Mouse (Mus musculus): Measurements from ENCODE around the gene Zkscan14. TPM values are rescaled to one million over a fixed set of nuclear protein-coding genes. Genes with fewer than 3 reads are reported as not detected.

The Zkscan14 gene
- total RNA-seq, 2 experiments from 2014 or later, result 7.5 to 8.1 TPM

GRCm38 (mm10) chr5:145207385-145207784, 5.7 kb upstream of the Zkscan14 start:
- no peak for DNase-seq
- intact Hi-C loops (cut with DNase I; ENCODE audit: low total_unique reads), result no loop called here

- intact Hi-C loops (cut with DNase I; ENCODE audit: low total_unique reads), result no loop called here
- DNase-seq, result no peak
These were observed 3.4 kb upstream of the Zkscan14 start for GRCm38 (mm10) chr5:145205041-145205440.

GRCm38 (mm10) chr5:145203936-145204691, 2.4 kb upstream of the Zkscan14 start, which contains the start of gene Zkscan5:
Gene Zkscan5 (plus strand): TSS chr5:145204562.
- peak; percentile 98 for DNase-seq
- intact Hi-C loops (cut with DNase I; ENCODE audit: low total_unique reads), result no loop called here

- intact Hi-C loops (cut with DNase I; ENCODE audit: low total_unique reads), result no loop called here
These were observed 778 bp upstream of the Zkscan14 start for GRCm38 (mm10) chr5:145202446-145202845.

GRCm38 (mm10) chr5:145200387-145200786, 1.3 kb downstream of the Zkscan14 start:
- intact Hi-C loops (cut with DNase I; ENCODE audit: low total_unique reads), result no loop called here
- DNase-seq, result no peak

More at GRCm38 (mm10) chr5:145202446-145202845, 778 bp upstream of the Zkscan14 start:
- no peak for DNase-seq

GRCm38 (mm10) chr5:145191962-145192361, 9.7 kb downstream of the Zkscan14 start, which contains the start of gene Atp5j2:
Gene Atp5j2 (minus strand): TSS chr5:145192062.
- DNase-seq, result no peak
- intact Hi-C loops (cut with DNase I; ENCODE audit: low total_unique reads), result no loop called here

GRCm38 (mm10) chr5:145190875-145191798, 10.5 kb downstream of the Zkscan14 start:
- peak; percentile 92 for DNase-seq
- intact Hi-C loops (cut with DNase I; ENCODE audit: low total_unique reads), result no loop called here

- intact Hi-C loops (cut with DNase I; ENCODE audit: low total_unique reads), result no loop called here
These were observed 11.3 kb downstream of the Zkscan14 start for GRCm38 (mm10) chr5:145190373-145190772.

GRCm38 (mm10) chr5:145189416-145189815, 12.3 kb downstream of the Zkscan14 start:
- DNase-seq, result no peak
- intact Hi-C loops (cut with DNase I; ENCODE audit: low total_unique reads), result no loop called here

More at GRCm38 (mm10) chr5:145190373-145190772, 11.3 kb downstream of the Zkscan14 start:
- DNase-seq, result no peak

GRCm38 (mm10) chr5:145185244-145185643, 16.4 kb downstream of the Zkscan14 start:
- no peak for DNase-seq
- intact Hi-C loops (cut with DNase I; ENCODE audit: low total_unique reads), result no loop called here

- intact Hi-C loops (cut with DNase I; ENCODE audit: low total_unique reads), result no loop called here
- DNase-seq, result no peak
These were observed 23.1 kb downstream of the Zkscan14 start for GRCm38 (mm10) chr5:145178461-145178980.

- intact Hi-C loops (cut with DNase I; ENCODE audit: low total_unique reads), result no loop called here
- no peak for DNase-seq
These were observed 34.4 kb downstream of the Zkscan14 start for GRCm38 (mm10) chr5:145167306-145167661.

GRCm38 (mm10) chr5:145166536-145167305, 34.9 kb downstream of the Zkscan14 start, which contains the start of the genes Ptcd1 and Cpsf4:
Gene Ptcd1 (minus strand): TSS chr5:145167108.
Gene Cpsf4 (plus strand): TSS chr5:145167213.
- intact Hi-C loops (cut with DNase I; ENCODE audit: low total_unique reads), result no loop called here
- peak; percentile 99 for DNase-seq

GRCm38 (mm10) chr5:145165184-145165583, 36.5 kb downstream of the Zkscan14 start:
- DNase-seq, result no peak
- intact Hi-C loops (cut with DNase I; ENCODE audit: low total_unique reads), result no loop called here

GRCm38 (mm10) chr5:145164710-145165109, 37.0 kb downstream of the Zkscan14 start:
- DNase-seq, result no peak
- intact Hi-C loops (cut with DNase I; ENCODE audit: low total_unique reads), result no loop called here

GRCm38 (mm10) chr5:145161361-145161760, 40.3 kb downstream of the Zkscan14 start:
- intact Hi-C loops (cut with DNase I; ENCODE audit: low total_unique reads), result no loop called here
- DNase-seq, result no peak

- intact Hi-C loops (cut with DNase I; ENCODE audit: low total_unique reads), result no loop called here
- DNase-seq, result no peak
These were observed 49.0 kb downstream of the Zkscan14 start for GRCm38 (mm10) chr5:145152690-145153089.

- intact Hi-C loops (cut with DNase I; ENCODE audit: low total_unique reads), result no loop called here
- DNase-seq, result no peak
These were observed 52.4 kb downstream of the Zkscan14 start for GRCm38 (mm10) chr5:145149294-145149693.

GRCm38 (mm10) chr5:145147748-145148147, 53.9 kb downstream of the Zkscan14 start:
- DNase-seq, result no peak
- intact Hi-C loops (cut with DNase I; ENCODE audit: low total_unique reads), result no loop called here

Data from gastrocnemius, postnatal 14 days (tissue).